Mouse (Mus musculus) brown adipose tissue, adult 24 weeks (tissue): Measurements from ENCODE around the gene Smad6. TPM values are rescaled to one million over a fixed set of nuclear protein-coding genes. Genes with fewer than 3 reads are reported as not detected.

Experiments used
- H3K27ac ChIP-seq: fragments of 200-500 bp; replicated peaks from 2 replicates; pipeline ENCODE4 v1.5.1; 2012; ENCODE audit warnings: low read depth, mild to moderate bottlenecking, low read length
- H3K4me1 ChIP-seq: fragments of 200-500 bp; 2 replicates; pipeline ENCODE4 v1.6.1; 2012; ENCODE audit warnings: low read length, mixed read lengths; ENCODE audit not compliant: control insufficient read depth, insufficient read depth, insufficient read length
- H3K4me3 ChIP-seq: fragments of 200-500 bp; 2 replicates; pipeline ENCODE4 v1.5.1; 2012; ENCODE audit warnings: low read depth, mild to moderate bottlenecking, low read length, moderate library complexity; ENCODE audit not compliant: insufficient read depth
- polyA plus RNA-seq: library from polyadenylated mRNA; stranded (reverse); fragments of >200 nt; gene quantifications from 2 replicates; pipeline ENCODE4 v1.2.4, GENCODE M21; 2012; ENCODE audit not compliant: missing spikeins, insufficient read depth, insufficient read length

Gene Smad6
- polyA plus RNA-seq, 1 experiment, result 14.8 TPM

DNA sequence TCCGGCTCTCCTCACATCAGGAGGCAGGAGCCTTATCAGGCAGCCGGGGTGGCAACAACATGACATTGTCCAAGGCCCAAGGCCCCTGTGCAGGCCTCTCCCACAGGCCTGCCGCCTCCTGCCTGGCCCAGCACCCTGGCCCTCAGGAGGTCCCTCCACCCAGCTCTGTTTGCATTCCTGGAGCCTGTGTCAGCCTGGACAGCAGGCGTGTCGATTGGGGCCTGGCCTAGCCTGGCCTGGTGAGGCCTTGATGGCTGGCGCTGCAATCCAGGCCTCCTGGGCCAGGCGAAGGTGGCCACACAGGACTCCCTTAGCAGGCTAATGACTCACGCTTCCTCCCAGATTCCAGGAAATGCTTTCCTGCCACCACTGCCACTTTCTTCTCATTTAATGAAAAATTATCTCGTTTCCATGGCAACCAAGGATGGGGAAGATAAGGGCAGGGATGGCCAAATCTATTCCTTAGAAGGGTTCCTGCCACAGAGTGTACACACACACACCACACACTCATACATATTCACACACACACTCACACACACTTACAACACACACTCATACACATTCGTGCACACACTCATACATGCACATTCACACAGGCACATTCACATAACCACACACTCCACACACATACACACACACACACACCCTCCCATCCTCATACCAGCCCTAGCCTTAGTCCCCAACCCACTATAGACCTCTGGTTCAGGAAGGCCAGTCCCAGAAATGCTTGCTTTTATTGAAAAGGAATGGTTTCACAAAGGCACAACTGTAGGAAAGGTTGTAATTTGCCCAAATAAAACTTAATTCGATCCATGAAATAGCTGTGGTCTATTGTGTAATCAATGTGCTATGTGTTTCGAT, 79.9 kb downstream of the Smad6 start:
- Histone ChIP-seq H3K4me1 (no peaks in the 10 kb centered on the region), H3K27ac (no peak overlapping the region), H3K4me3 (no peak overlapping the region)

DNA sequence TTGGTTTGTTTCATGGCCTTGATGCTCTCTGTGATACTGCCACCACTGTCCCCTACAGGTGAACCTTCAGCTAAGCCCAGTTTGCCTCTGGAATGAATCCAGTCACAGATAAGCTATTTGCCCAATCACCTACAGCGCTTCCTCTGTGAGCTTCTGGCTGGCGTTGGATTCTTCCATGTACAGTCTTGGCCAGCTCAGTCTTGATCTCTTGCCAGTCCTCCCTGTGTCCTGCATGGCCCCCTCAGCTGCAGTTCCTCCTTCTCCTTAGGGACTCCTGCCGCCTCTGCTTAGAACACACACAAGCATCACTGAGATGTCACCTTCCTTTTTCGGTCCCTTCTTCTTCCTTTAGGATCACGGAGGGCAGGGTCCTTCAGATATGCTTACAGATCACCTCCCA, 85.6 kb downstream of the Smad6 start:
- Histone ChIP-seq H3K4me3 (no peak overlapping the region), H3K4me1 (no peaks in the 10 kb centered on the region), H3K27ac (no peak overlapping the region)

DNA sequence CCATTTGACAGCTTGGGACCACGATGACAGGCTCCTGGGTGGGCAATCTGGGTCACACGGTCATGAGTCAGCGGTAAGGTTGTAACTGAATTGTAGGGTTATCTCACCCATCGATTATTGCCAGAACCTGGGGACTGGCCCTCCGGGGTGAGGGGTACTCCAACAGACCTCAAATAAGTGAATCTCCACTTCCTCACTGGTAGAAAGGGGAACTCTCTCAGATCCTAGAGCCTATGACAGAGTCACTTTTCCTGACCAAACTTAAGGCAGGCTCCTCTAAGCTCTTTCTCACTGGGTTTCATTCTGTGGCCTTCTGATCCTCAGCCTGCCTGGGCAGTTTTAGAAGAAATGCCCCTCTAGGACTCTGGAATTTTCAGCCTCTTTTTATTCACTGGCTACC, 88.8 kb downstream of the Smad6 start:
- no peak overlapping the region for H3K4me3 ChIP-seq
- H3K27ac ChIP-seq, result no peak overlapping the region
- no peaks in the 10 kb centered on the region for H3K4me1 ChIP-seq

DNA sequence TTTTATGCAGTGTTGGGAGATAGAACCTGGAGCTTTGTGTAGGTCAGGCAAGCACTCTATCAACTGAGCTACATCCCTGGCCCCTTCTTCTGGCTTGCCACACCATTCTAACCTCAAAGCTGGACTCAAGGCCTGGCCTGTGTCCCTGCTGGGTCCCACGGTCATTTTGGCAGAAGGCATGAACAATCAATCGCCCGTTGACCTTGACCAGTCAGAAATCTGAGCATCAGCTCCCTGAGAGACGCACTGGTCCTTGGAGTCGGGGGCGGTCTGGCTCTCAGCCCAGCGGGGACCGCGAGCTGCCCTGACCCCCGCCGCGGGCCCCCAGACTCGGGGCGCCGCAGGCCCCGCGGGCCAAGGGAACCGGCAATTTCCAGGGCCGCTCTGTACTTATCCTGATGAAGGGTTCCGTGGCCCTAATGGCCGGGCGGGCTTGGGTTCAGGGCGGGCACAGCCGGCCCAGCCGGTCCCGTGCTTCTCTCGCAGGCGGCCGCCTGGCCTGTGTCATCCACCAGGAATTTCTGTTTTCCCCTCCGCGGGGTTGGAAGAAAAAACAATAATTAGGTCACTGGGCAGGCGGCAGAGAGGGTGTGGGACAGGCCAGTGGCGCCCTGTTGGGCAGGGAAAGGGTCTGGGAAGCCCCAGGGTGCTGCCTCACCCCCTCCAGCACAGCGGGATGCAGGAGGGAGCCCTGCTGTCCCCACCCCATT, 94.4 kb downstream of the Smad6 start:
- Histone ChIP-seq H3K4me3 (peak overlapping the region; percentile 12; the same call in 1 of the 2 replicates), H3K27ac (no peak overlapping the region), H3K4me1 (no peaks in the 10 kb centered on the region; the same call in 1 of the 2 replicates)

DNA sequence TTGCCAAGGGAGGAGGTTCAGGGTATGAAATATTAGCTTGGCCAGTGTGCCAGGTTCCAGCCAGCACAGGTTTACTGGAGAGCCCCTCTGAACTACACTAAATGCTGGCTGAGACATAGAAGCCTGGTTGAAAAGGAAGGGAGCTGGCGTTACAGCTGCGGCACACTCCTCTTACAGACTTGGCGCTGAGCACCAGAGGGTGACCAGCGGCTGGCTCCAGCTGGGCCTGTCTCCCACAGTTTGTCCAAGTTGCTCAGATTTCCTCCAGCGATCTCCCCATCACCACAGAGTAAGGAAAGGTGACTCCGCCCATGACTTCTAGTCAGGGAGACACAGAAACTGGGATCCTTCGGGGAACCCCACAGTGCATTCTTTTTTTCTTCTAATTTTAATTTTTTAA, 95.5 kb downstream of the Smad6 start:
- no peak overlapping the region for H3K27ac ChIP-seq

DNA sequence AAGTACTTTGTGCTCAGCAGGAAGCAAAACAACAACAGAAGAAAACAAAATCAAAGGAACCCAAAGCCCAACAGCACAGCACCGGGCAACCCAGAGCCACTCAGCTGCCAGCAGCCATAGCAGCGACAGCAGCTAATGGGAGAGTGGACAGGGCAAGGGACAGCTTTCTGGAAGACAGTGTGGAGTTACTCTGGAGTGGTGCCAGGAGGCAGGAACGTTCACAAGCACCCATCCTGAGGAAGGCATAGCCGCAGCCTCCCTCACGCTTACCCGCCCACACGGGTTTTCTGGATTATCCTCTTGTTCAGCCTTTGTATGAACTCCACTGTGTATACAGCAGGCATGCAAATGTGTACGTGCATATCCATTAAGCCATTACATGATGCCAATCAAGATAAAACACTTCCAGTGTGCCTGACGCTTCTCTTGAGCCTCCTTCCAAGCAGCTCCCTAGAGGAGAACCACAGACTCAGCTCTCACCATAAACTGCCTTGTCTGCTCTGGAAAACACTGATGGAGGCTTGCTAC, 98.6 kb downstream of the Smad6 start:
- no peak overlapping the region for H3K4me3 ChIP-seq
- no peaks in the 10 kb centered on the region; the same call in 1 of the 2 replicates for H3K4me1 ChIP-seq
- H3K27ac ChIP-seq, result no peak overlapping the region

More for the DNA sequence above, 95.5 kb downstream of the Smad6 start:
- no peak overlapping the region for H3K4me3 ChIP-seq
- H3K4me1 ChIP-seq, result no peaks in the 10 kb centered on the region; the same call in 1 of the 2 replicates

DNA sequence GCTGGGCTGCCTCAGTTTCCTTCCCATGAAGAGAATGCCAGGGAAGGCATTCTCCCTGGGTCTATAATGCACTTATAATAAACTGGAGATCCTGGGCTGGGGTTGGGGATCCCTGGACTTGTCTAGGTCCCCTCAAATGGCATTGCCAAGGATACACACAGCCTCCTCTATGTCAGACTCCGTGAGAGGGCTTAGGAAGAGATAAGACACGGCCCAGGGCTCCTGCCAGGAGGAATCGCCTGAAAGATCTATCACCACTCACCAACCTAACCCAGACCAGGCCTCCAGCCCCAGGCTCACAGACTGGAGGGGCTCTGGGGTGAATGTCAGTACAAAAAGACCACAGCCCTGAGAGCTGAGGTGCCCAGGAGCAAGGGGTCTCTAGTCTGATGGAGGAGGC, 102.2 kb downstream of the Smad6 start:
- no peak overlapping the region for H3K27ac ChIP-seq
- H3K4me1 ChIP-seq, result no peaks in the 10 kb centered on the region
- H3K4me3 ChIP-seq, result no peak overlapping the region

DNA sequence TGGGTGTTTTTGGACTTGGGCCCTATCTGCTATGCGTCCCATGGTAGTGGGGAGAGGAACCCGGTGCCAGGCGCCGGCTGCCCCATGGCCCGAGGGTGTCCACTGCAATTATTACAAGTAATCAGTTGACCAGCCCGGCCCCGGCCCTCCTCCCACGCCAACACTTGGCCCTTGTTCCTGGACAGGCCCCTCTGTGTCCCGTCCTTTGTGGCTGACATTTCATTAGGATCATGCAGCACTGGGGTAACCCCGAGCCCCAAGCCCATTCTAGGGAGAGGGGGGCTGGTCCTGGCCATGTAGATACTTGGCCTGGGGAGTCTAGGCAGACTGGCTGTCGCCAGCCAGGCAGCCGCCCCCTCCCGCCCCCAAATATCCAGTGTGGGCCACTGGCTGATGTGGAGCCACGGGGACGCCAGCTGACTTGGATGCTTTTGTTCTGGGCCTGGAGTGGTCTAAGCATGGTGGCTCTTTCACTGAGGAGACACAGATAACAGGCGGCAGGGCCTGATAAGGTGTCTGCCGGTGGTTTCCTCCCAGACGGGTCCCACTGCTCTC, 102.8 kb downstream of the Smad6 start:
- Histone ChIP-seq H3K27ac (no peak overlapping the region), H3K4me3 (no peak overlapping the region), H3K4me1 (no peaks in the 10 kb centered on the region)

DNA sequence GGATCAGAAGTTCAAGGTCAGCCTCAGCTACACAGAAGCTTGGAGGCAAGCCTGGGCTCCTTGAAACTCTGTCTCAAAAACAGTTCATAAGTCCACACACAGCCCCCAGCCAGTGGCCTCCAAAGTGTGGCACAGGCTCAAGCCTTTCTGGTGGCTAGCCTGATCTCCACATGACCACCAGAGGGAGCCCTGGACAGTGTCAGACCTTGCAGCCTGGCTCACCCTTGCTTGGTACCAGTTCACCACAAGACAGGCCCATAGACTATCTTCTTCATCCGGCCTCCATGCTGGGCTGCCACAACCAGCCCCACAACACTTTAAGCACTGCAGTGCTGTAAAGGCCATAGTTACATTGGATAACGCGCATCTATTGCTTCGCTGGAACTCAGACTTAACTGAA, 103.6 kb downstream of the Smad6 start:
- H3K4me3 ChIP-seq, result no peak overlapping the region
- H3K27ac ChIP-seq, result no peak overlapping the region
- no peaks in the 10 kb centered on the region for H3K4me1 ChIP-seq

DNA sequence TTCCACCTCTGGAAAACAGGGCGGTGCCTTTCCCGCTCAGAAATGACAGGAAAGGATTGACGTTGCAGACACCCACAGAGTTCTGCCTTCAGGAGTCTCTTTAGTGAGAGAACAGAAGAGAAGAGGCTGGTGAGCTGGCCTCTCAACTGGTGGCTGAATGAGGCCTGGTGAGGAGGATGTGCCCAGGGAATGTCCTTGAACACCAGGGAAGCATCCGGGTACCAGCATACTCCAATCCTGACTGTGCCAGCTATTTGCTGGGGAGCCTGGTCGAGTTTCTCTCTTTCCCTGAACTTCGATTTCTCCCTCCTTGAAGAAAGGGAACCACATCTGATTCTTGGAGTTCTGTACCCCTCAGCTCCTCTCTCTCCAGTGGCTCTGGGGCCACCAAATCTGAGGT, 105.4 kb downstream of the Smad6 start:
- Histone ChIP-seq H3K27ac (no peak overlapping the region), H3K4me1 (no peaks in the 10 kb centered on the region)

DNA sequence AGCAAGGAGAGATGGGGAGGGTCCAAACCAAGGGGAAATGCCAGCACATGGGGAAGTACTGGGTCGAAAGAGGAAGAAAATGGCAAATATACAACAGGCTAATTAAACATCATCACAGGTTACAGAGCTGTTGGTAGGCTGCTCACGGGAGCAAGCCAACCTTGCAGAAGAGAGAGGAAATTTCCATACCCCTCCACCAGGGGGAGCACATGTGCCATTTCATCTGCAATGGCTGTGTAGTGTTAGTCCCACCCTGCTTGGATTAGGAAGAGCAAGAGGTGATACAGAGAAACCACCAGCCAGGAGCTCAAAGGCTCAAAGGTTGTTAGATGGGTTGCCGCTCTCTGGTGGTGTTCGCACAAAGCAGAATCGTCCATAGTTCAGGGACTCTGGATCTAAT, 105.9 kb downstream of the Smad6 start:
- Histone ChIP-seq H3K27ac (no peak overlapping the region), H3K4me1 (no peaks in the 10 kb centered on the region), H3K4me3 (no peak overlapping the region)

More for the DNA sequence above, 105.4 kb downstream of the Smad6 start:
- no peak overlapping the region for H3K4me3 ChIP-seq

DNA sequence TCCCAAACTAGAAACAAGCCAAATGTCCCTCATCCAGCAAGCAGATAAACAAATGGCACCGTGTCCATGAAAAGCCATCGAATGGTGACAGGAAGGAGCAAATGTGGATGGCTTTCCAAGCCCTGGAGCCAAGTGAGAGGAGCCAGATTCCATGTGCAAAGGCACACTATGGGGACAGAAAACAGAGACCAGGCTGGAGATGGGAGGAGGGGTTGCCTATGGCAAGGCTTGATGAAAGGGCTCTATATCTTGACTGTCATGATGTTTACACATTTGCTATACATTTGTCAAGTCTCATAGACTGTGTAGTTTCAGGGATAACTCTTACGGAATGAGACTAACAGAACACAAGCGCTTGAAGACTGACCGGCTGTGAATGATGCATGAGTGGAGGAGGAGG, 106.9 kb downstream of the Smad6 start:
- no peak overlapping the region for H3K4me3 ChIP-seq
- H3K4me1 ChIP-seq, result no peaks in the 10 kb centered on the region
- H3K27ac ChIP-seq, result no peak overlapping the region

DNA sequence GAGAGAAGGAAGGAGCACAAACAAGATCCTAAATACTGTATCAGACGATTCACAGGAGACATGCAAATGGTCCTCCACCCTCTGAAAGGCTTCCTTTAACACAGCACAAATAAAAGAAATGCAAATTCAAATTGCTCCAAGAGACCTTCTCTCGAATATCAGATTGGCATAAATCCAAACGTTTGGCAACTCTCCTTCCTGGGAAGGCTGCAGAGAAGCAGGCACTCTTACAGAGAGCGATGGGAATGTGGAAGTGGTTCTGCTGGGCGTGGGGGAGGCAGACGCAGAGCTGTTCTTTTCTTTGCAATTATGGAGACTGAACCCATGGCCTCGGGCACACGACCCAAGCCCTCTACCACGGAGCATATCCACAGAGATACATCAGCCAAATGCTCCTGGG, 109.8 kb downstream of the Smad6 start:
- Histone ChIP-seq H3K27ac (no peak overlapping the region), H3K4me3 (no peak overlapping the region), H3K4me1 (no peaks in the 10 kb centered on the region)

DNA sequence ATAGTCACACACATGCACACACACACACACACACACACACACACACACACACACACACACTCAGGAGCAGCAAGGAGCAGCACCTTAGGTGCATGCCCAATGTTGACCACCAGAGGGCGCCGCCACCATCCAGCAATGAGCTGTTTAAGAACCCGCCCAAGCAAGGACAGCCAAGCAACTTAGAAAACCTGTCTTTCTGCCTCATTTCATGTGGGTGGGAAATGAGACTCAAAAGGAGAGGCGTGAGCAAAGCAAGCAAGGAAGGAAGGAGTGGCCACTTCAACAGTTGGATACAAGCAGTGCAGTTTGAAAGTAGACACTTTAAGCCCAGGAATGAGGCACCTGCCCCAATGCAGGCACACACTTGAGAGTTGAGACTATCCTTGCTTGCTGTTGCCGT, 112.2 kb downstream of the Smad6 start:
- Histone ChIP-seq H3K27ac (no peak overlapping the region), H3K4me3 (no peak overlapping the region), H3K4me1 (no peaks in the 10 kb centered on the region)

DNA sequence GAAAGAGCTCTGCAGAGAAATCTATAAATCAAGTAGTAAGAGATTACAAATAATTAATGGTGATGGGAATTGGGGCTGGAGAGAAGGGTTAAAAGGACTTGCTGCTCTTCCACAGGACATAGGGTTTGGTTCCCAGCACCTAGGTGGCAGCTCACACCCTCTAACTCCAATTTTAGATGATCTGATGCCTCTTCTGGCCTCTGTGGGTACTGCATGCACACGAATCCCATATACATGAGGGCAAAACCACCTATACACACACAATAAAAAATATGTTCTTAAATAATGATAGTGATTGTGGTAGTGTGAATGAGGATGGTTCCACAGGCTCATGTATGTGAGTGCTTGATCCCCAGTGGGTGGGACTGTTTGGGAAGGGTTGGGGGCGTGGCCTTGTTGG, 117.3 kb downstream of the Smad6 start:
- H3K4me3 ChIP-seq, result no peak overlapping the region
- H3K4me1 ChIP-seq, result no peaks in the 10 kb centered on the region

More for the DNA sequence above, 117.3 kb downstream of the Smad6 start:
- H3K27ac ChIP-seq, result no peak overlapping the region
